Mouse (Mus musculus): ENCODE results near the gene Foxd3. TPM values are rescaled to one million over a fixed set of nuclear protein-coding genes. Genes with fewer than 3 reads are reported as not detected.

The Foxd3 gene
- polyA plus RNA-seq (2012; rRNA removed): 0.99 and 1.1 TPM in 2 replicates

DNA sequence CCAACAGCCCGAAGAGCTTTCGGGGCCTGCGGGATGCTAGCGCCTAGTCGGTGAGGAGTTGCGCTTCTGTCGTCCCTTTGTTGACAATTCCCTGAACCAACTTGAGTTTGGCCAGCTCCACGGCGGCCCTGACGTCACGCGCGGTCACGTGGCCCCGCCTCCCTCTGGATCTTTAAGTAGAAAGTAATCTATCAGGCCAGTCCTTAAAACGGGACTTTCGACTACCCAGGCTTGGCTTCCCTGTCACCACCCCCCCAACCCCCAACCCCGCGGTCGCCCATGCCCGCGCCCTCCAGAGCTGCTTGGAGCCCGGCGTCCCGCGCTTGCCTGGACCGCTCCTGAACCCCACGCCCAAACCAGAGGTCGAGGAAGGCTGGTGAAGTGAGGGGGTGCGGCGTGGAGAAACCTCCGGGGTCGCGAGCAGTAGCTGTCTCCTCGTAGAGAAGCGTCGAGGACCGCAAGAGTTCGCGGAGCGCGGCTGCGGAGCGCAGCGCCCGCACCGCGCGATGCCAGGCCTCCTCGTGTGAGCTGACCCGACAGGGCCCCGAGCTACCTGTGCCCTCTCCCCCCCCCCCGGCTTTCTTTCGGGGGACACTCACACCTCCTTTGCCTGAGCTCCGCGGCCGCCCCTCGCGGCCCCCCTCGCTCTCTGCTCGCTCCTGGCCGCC lies at the start of gene Foxd3:
TSS of gene Foxd3 (plus strand) at position 363 of the 668 bp plus-strand sequence.

Other genes with a start within 250 kb of the Foxd3 start
- gene Alg6, start 59.4 kb downstream of the Foxd3 start, polyA plus RNA-seq (2012; rRNA removed): 13.6 and 15.5 TPM in 2 replicates
- gene Efcab7, start 172.9 kb downstream of the Foxd3 start, polyA plus RNA-seq (2012; rRNA removed): 11.8 and 14.5 TPM in 2 replicates

Data from central nervous system, embryonic 18 days (tissue).